Mouse (Mus musculus) cerebellum, adult 8-10 months (tissue): ENCODE results near the gene Dclk1.

Experiments used
- DNase-seq: peaks from one replicate; pipeline ENCODE4 v3.0.0; 2022

Dclk1 gene

GRCm38 (mm10) chr3:55461685-55462655, 219.8 kb downstream of the Dclk1 start:
- peak; percentile 80 for DNase-seq

GRCm38 (mm10) chr3:55462904-55463668, 220.9 kb downstream of the Dclk1 start:
- DNase-seq = peak; percentile 58

- no peak for DNase-seq
Observed at GRCm38 (mm10) chr3:55464226-55464625, 222.1 kb downstream of the Dclk1 start.

- DNase-seq = no peak
Observed at GRCm38 (mm10) chr3:55465785-55466184, 223.6 kb downstream of the Dclk1 start.

- no peak for DNase-seq
Observed at GRCm38 (mm10) chr3:55466348-55466747, 224.2 kb downstream of the Dclk1 start.

- no peak for DNase-seq
Observed at GRCm38 (mm10) chr3:55472110-55472509, 229.9 kb downstream of the Dclk1 start, which contains the start of gene Gm21954. Gene Gm21954 (minus strand): TSS chr3:55472210.

- DNase-seq = no peak
Observed at GRCm38 (mm10) chr3:55473146-55473545, 231.0 kb downstream of the Dclk1 start.

GRCm38 (mm10) chr3:55476694-55477093, 234.5 kb downstream of the Dclk1 start:
- no peak for DNase-seq

- DNase-seq = no peak
Observed at GRCm38 (mm10) chr3:55479306-55479705, 237.1 kb downstream of the Dclk1 start.

- DNase-seq = no peak
Observed at GRCm38 (mm10) chr3:55481140-55481539, 239.0 kb downstream of the Dclk1 start.

- peak; percentile 80 for DNase-seq
Observed at GRCm38 (mm10) chr3:55483328-55483727, 241.2 kb downstream of the Dclk1 start.

- peak; percentile 87 for DNase-seq
Observed at GRCm38 (mm10) chr3:55489231-55489990, 247.2 kb downstream of the Dclk1 start.

GRCm38 (mm10) chr3:55492021-55492420, 249.9 kb downstream of the Dclk1 start:
- DNase-seq = no peak

GRCm38 (mm10) chr3:55494348-55494747, 252.2 kb downstream of the Dclk1 start:
- no peak for DNase-seq

GRCm38 (mm10) chr3:55495231-55495630, 253.1 kb downstream of the Dclk1 start:
- no peak for DNase-seq

GRCm38 (mm10) chr3:55495866-55496265, 253.7 kb downstream of the Dclk1 start:
- no peak for DNase-seq

GRCm38 (mm10) chr3:55496462-55496941, 254.3 kb downstream of the Dclk1 start:
- DNase-seq = no peak

GRCm38 (mm10) chr3:55499298-55499697, 257.1 kb downstream of the Dclk1 start:
- no peak for DNase-seq

GRCm38 (mm10) chr3:55510198-55510597, 268.0 kb downstream of the Dclk1 start:
- DNase-seq = no peak

GRCm38 (mm10) chr3:55511658-55512057, 269.5 kb downstream of the Dclk1 start:
- DNase-seq = no peak

- DNase-seq = no peak
Observed at GRCm38 (mm10) chr3:55515966-55516365, 273.8 kb downstream of the Dclk1 start.

GRCm38 (mm10) chr3:55517454-55518014, 275.4 kb downstream of the Dclk1 start:
- DNase-seq = no peak
